Mouse (Mus musculus) natural killer cell, adult 2 months (primary cell): Measurements from ENCODE around the gene Arl14.

ENCODE experiments used
- DNase-seq, 2 experiments: peaks; one replicate each; pipeline ENCODE4 v3.0.0; 2022; ENCODE audit warnings: low spot score in 2 of 2

The Arl14 gene

GRCm38 (mm10) chr3:69221806-69222501 lies at the start of gene Arl14:
Arl14 (plus strand) TSS chr3:69222419.
- DNase-seq: no peak

- DNase-seq: no peak
Measured at GRCm38 (mm10) chr3:69175229-69175628, 47.0 kb upstream of the Arl14 start.

- peak; percentile 60 to 68 for DNase-seq
Measured at GRCm38 (mm10) chr3:69177168-69177797, 44.9 kb upstream of the Arl14 start.

GRCm38 (mm10) chr3:69177914-69178313 lies 44.3 kb upstream of the Arl14 start:
- no peak for DNase-seq

- no peak for DNase-seq
Measured at GRCm38 (mm10) chr3:69178365-69179004, 43.7 kb upstream of the Arl14 start.

GRCm38 (mm10) chr3:69181531-69181930 lies 40.7 kb upstream of the Arl14 start:
- DNase-seq: no peak

- DNase-seq: no peak
Measured at GRCm38 (mm10) chr3:69182225-69182624, 40.0 kb upstream of the Arl14 start.

GRCm38 (mm10) chr3:69185244-69185643 lies 37.0 kb upstream of the Arl14 start:
- no peak for DNase-seq

GRCm38 (mm10) chr3:69186031-69186430 lies 36.2 kb upstream of the Arl14 start:
- DNase-seq: no peak

GRCm38 (mm10) chr3:69186643-69187042 lies 35.6 kb upstream of the Arl14 start:
- no peak for DNase-seq

- DNase-seq: no peak
Measured at GRCm38 (mm10) chr3:69192995-69193394, 29.2 kb upstream of the Arl14 start.

- no peak for DNase-seq
Measured at GRCm38 (mm10) chr3:69194496-69194895, 27.7 kb upstream of the Arl14 start.

- DNase-seq: no peak
Measured at GRCm38 (mm10) chr3:69195251-69195650, 27.0 kb upstream of the Arl14 start.

GRCm38 (mm10) chr3:69198098-69198497 lies 24.1 kb upstream of the Arl14 start:
- DNase-seq: no peak

GRCm38 (mm10) chr3:69200251-69200650 lies 22.0 kb upstream of the Arl14 start:
- no peak for DNase-seq

- no peak for DNase-seq
Measured at GRCm38 (mm10) chr3:69201206-69201605, 21.0 kb upstream of the Arl14 start.

GRCm38 (mm10) chr3:69202876-69203275 lies 19.3 kb upstream of the Arl14 start:
- no peak for DNase-seq

- DNase-seq: peak; percentile 75 to 87
Measured at GRCm38 (mm10) chr3:69205266-69206054, 16.8 kb upstream of the Arl14 start.

- no peak for DNase-seq
Measured at GRCm38 (mm10) chr3:69206193-69206893, 15.9 kb upstream of the Arl14 start.

GRCm38 (mm10) chr3:69208441-69209309 lies 13.5 kb upstream of the Arl14 start:
- peak in 1 of 2 experiments; percentile 11 for DNase-seq

- no peak for DNase-seq
Measured at GRCm38 (mm10) chr3:69212246-69212645, 10.0 kb upstream of the Arl14 start.
